In the genomic region with DNA sequence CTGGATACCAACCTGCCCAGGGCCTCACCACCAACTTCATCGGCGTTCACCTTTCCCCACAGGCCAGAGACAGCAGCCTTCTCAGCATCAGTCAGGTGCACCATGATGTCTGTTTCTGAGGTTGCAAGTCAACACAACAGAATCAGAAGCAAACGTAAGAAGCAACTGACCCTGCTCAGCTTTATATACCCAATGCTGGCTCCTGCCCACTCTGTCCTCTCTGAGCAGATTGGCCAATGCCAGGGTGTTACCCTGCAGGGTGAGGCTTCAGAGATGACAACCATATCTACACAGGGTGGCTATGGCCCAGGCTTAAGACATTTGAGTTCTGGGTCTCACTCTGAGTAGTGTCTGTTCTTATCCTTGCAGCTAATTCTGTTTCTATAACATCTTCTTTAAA, we compare ENCODE assay signal across 8 mouse cellular contexts. TPM values are rescaled to one million over a fixed set of nuclear protein-coding genes. Genes with fewer than 3 reads are reported as not detected.
DNase-seq lines count a peak whose midpoint lies in the region; ATAC-seq and TF ChIP-seq lines count a peak whose summit lies in the region.

A gene (minus strand): TSS at position 231 of the 400 bp plus-strand sequence.

- no peak within 1 kb of the TSS for H3K27ac ChIP-seq in heart, adult 2 months
- no peak within 1 kb of the TSS for H3K27ac ChIP-seq in midbrain, embryonic 14.5 days (replicated peaks; ENCODE audit: low read depth, low read length)

- no peaks in the 10 kb centered on the region for H3K79me2 ChIP-seq in heart, adult 2 months (replicated peaks; ENCODE audit: control insufficient read depth, insufficient read depth, low read length)

- H3K27me3 ChIP-seq in heart, adult 2 months (ENCODE audit: control insufficient read depth, insufficient read depth, low read length): no peaks in the 10 kb centered on the region
- H3K27me3 ChIP-seq in midbrain, embryonic 14.5 days (ENCODE audit: control insufficient read depth, insufficient read depth, low read length): no peaks in the 10 kb centered on the region

- no peak for TF ChIP-seq POLR2A in heart, adult 2 months (IDR thresholded peaks at IDR 0.05; ENCODE audit: insufficient read depth, low read depth, low read length)
- no peak for TF ChIP-seq POLR2A in brain, embryonic 14.5 days (IDR thresholded peaks at IDR 0.05; ENCODE audit: borderline replicate concordance, extremely low read depth, insufficient read depth, insufficient read length, poor library complexity, severe bottlenecking)

- H3K36me3 ChIP-seq in heart, adult 2 months (ENCODE audit: control insufficient read depth, insufficient read depth, low read length): no peaks in the 10 kb centered on the region
- H3K36me3 ChIP-seq in midbrain, embryonic 14.5 days (ENCODE audit: control insufficient read depth, insufficient read depth, low read length): no peaks in the 10 kb centered on the region

- H3K9me3 ChIP-seq in midbrain, embryonic 14.5 days (ENCODE audit: control insufficient read depth, low read length): no peaks in the 10 kb centered on the region

- TF ChIP-seq CTCF in heart, adult 2 months (IDR thresholded peaks at IDR 0.05): no peak
- no peak for TF ChIP-seq CTCF in brain, embryonic 14.5 days (IDR thresholded peaks at IDR 0.05; ENCODE audit: borderline replicate concordance, extremely low read depth, insufficient read depth, insufficient read length)

- 86% methylated on average over 3 of the region's 3 CpGs for WGBS in heart, adult 2 months
- 93% methylated on average over 3 of the region's 3 CpGs for WGBS in midbrain, embryonic 14.5 days

- no peak for ATAC-seq in midbrain, embryonic 14.5 days (ENCODE audit: low FRiP score, low TSS enrichment)

- no peak within 1 kb of the TSS for H3K4me2 ChIP-seq in midbrain, embryonic 14.5 days (ENCODE audit: low read length)

- H3K4me3 ChIP-seq in heart, adult 2 months: no peak within 1 kb of the TSS
- H3K4me3 ChIP-seq in midbrain, embryonic 14.5 days (replicated peaks; ENCODE audit: low read depth, low read length): no peak within 1 kb of the TSS

- TF ChIP-seq EP300 in heart, adult 2 months (IDR thresholded peaks at IDR 0.05; ENCODE audit: insufficient read depth, low read depth, low read length): no peak

- no peak for DNase-seq in heart, adult 2 months
- no peak for DNase-seq in heart, adult 9 months (ENCODE audit: low spot score in 2 of 2)
- no peak for DNase-seq in brain, embryonic 14.5 days (ENCODE audit: low read depth)
- no peak for DNase-seq in gastrocnemius, postnatal 4 days (ENCODE audit: low spot score in 2 of 2)
- no peak for DNase-seq in layer of hippocampus, postnatal 14 days (ENCODE audit: low spot score in 2 of 2)
- DNase-seq in midbrain, embryonic 14.5 days: no peak
- no peak for DNase-seq in retina, embryonic 14.5 days (ENCODE audit: low spot score)
- DNase-seq in frontal cortex, postnatal 25 days (ENCODE audit: low spot score in 2 of 2): no peak

- H3K4me1 ChIP-seq in heart, adult 2 months (ENCODE audit: control insufficient read depth, insufficient read depth, low read length): no peaks in the 10 kb centered on the region
- no peaks in the 10 kb centered on the region for H3K4me1 ChIP-seq in midbrain, embryonic 14.5 days (ENCODE audit: control insufficient read depth, insufficient read depth, low read length)

- no peak within 1 kb of the TSS for H3K9ac ChIP-seq in heart, adult 2 months (ENCODE audit: low read depth, low read length)
- no peak within 1 kb of the TSS for H3K9ac ChIP-seq in midbrain, embryonic 14.5 days (replicated peaks; ENCODE audit: low read length)

- intact Hi-C loops in heart, adult 2 months (cut with DNase I): no loop called here

RNA-seq across cellular contexts. Expression of the gene that starts here (rescaled TPM):
- 1,000 to 10,000 TPM in 1 of 2 experiments, 100 to 1,000 TPM in 1; 558 to 4,688 TPM for total RNA-seq in heart, adult 2 months (2021)
- polyA plus RNA-seq in heart, adult 2 months (2012; rRNA removed): 954 and 7,998 TPM in 2 replicates
- polyA plus RNA-seq in brain, embryonic 14.5 days (2012; rRNA removed): 1,200 and 1,643 TPM in 2 replicates
- 10 to 100 TPM; 62.8 to 81.8 TPM for total RNA-seq in gastrocnemius, postnatal 4 days (2021)
- 10 to 100 TPM; 58.3 to 79.4 TPM for total RNA-seq in layer of hippocampus, postnatal 14 days (2021)
- 856 and 1,369 TPM in 2 replicates for polyA plus RNA-seq in midbrain, embryonic 14.5 days (2014; fragmentation: Nextera tagmentation; extraction: Ambion mirVana)

Comparison
In these comparisons a context has a peak if more than half of its experiments do, and no peak if none do; other contexts are left out.
1. RNA of the gene that starts here (total RNA-seq): 558 to 4,688 TPM in heart, adult 2 months; 62.8 to 81.8 TPM in gastrocnemius, postnatal 4 days and 58.3 to 79.4 TPM in layer of hippocampus, postnatal 14 days; every median in the first group is over 4 times any median in the second.